Mouse (Mus musculus) layer of hippocampus, postnatal 14 days (tissue): Measurements from ENCODE around the gene Gdpd5. TPM values are rescaled to one million over a fixed set of nuclear protein-coding genes. Genes with fewer than 3 reads are reported as not detected.

ENCODE experiments used
- total RNA-seq, 2 experiments: library from RNA; stranded (reverse); gene quantifications; 2 replicates each; pipeline ENCODE4 v1.2.3; 2021

The Gdpd5 gene
- total RNA-seq, 2 experiments from 2014 or later: 30.0 to 31.6 TPM

Other genes with a start within 250 kb of the Gdpd5 start
- 10 to 100 TPM; 44.6 to 45.8 TPM for gene Uvrag, start 240.3 kb upstream of the Gdpd5 start, total RNA-seq
- 10 to 100 TPM; 94.7 to 96.3 TPM for gene Dgat2, start 198.7 kb upstream of the Gdpd5 start, total RNA-seq
- gene Mogat2, start 142.8 kb upstream of the Gdpd5 start, total RNA-seq: not detected
- gene Map6, start 114.0 kb upstream of the Gdpd5 start, total RNA-seq: 100 to 1,000 TPM; 125 to 131 TPM
- 10 to 100 TPM; 41.9 to 58.7 TPM for gene Serpinh1, start 28.2 kb upstream of the Gdpd5 start, total RNA-seq
- 1 to 10 TPM; 4.4 to 4.9 TPM for gene Klhl35, start 84.6 kb downstream of the Gdpd5 start, total RNA-seq
- 100 to 1,000 TPM; 245 to 264 TPM for gene Rps3, start 102.3 kb downstream of the Gdpd5 start, total RNA-seq
- 100 to 1,000 TPM; 137 to 143 TPM for gene Arrb1, start 154.1 kb downstream of the Gdpd5 start, total RNA-seq
- gene Tpbgl, start 245.7 kb downstream of the Gdpd5 start, total RNA-seq: 1 to 10 TPM; 4.7 to 5.2 TPM